Mouse (Mus musculus) liver, embryonic 14 days (tissue): ENCODE measurements around the gene Mosmo. TPM values are rescaled to one million over a fixed set of nuclear protein-coding genes. Genes with fewer than 3 reads are reported as not detected.

Experiments
- polyA plus RNA-seq: library from polyadenylated mRNA; depleted of rRNA; stranded (reverse); fragments of >200 nt; gene quantifications from 2 replicates; pipeline ENCODE4 v1.2.3, GENCODE M21; 2012; rRNA removed

Gene Mosmo
- 10.3 and 10.6 TPM in 2 replicates for polyA plus RNA-seq

GRCm38 (mm10) chr7:120677001-120677643, at the start of gene Mosmo:
Mosmo (plus strand) TSS chr7:120677618.

DNA sequence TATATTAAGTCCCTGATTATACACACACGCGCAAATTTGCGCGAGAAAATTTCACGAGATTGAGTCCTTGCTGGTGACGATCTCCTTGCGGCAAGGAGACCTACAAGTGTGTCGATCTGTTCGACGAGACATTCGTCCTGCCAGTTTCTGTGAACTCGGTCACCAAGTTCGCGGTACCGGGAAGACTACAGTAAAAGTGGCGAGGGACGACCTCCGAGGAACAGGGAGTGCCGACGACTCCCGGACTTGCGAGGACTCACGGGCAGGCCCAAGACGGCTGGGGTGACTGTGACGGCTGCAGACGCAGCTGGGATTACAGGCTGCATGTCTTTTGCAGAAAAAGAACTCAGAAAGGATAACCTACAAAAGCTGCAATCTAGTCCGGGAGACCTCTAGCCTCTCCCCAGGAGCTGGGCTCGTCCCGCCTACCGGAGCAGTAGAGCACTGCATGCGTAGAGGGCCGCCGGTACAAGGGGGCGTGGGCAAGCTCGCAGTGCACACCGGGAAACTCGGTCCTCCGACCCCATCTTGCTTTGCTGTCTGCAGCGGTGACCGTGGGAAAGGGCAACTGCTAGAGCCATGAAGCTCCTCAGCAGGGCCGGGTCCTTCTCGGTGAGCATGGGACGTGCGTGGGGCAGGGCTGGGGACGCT, 42.6 kb upstream of the Mosmo start, which contains the start of gene Uqcrc2:
Uqcrc2 (plus strand) TSS at position 466 of the 651 bp plus-strand sequence.

GRCm38 (mm10) chr7:120670153-120670875, 7.1 kb upstream of the Mosmo start, which contains the start of gene Pdzd9:
Pdzd9 (minus strand) TSS chr7:120670343.

GRCm38 (mm10) chr7:120739018-120739417, 61.6 kb downstream of the Mosmo start, which contains the start of gene Vwa3a:
Vwa3a (plus strand) TSS chr7:120739318.

Other genes starting within 250 kb of the Mosmo start
- 99.1 and 116 TPM in 2 replicates for gene Uqcrc2, start 42.4 kb upstream of the Mosmo start, polyA plus RNA-seq
- gene Pdzd9, start 7.3 kb upstream of the Mosmo start, polyA plus RNA-seq = 0.06 TPM in 1 of 2 replicates, not detected in the other
- 0.02 and 0.03 TPM in 2 replicates for gene Vwa3a, start 61.7 kb downstream of the Mosmo start, polyA plus RNA-seq
- gene Gm5737, start 134.7 kb downstream of the Mosmo start, polyA plus RNA-seq = not detected in 2 replicates
- 28.6 and 30.2 TPM in 2 replicates for gene Eef2k, start 165.2 kb downstream of the Mosmo start, polyA plus RNA-seq
- 8.8 and 10.4 TPM in 2 replicates for gene Polr3e, start 240.1 kb downstream of the Mosmo start, polyA plus RNA-seq